Mouse (Mus musculus): ENCODE results near the gene Dgkd.

DNA sequence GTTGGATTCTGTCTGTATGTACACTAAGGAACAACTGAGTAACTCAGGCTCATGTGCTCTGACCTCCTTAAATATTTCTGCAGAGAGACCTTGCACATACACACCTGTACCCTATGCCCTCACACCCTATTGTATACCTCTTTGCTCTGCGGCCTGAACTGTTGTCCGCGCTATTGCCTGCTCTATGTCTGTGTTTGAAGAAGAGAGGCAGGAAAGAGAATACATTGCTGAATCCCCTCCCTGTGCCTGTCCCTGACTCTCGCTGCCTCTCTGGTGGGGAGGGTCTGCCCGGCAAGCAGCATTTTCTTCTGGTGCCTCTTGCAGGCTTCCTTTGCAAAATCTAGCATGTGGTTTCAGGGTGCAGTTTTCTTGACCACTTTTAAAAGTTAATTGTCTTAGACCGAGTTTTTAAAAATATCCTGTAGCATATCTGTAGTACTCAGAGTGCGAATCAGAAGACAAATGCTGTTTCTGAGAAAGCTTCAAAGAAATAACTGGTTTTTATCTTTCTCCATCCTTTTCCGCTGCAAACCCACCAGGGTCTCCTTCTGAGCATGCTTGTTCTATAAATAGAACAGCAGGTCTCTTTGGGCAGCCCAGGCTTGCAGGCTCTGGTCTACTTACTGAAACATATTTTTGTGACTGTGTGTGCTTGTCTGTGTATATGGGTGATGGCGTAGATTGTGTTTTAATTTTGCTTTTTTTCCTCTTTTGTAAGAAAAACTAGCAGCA lies 24.6 kb downstream of the Dgkd start:
- no peak for TF ChIP-seq POLR2A (IDR thresholded peaks at IDR 0.05; ENCODE audit: insufficient read depth, low read depth, low read length)
- TF ChIP-seq CTCF (IDR thresholded peaks at IDR 0.05): no peak
